Mouse (Mus musculus) liver, embryonic 15.5 days (tissue): ENCODE results near the gene Dedd. TPM values are rescaled to one million over a fixed set of nuclear protein-coding genes. Genes with fewer than 3 reads are reported as not detected.

Experiments
- ATAC-seq: fragments of 200-750 bp; cut with Nextera tagmentation; 2 replicates; pipeline ENCODE4 v1.8.0; 2017; ENCODE audit warnings: moderate number of reproducible peaks, mild to moderate bottlenecking, moderate library complexity; ENCODE audit not compliant: insufficient read depth
- H3K27ac ChIP-seq: fragments of 300-500 bp; sonication (generic); replicated peaks from 2 replicates; pipeline ENCODE4 v1.5.1; 2015; ENCODE audit warnings: mild to moderate bottlenecking, inconsistent platforms
- H3K27me3 ChIP-seq: fragments of 300-500 bp; sonication (generic); 2 replicates; pipeline ENCODE4 v1.6.1; 2015; ENCODE audit warnings: mild to moderate bottlenecking, inconsistent platforms
- H3K36me3 ChIP-seq: fragments of 300-500 bp; sonication (generic); replicated peaks from 2 replicates; pipeline ENCODE4 v1.6.1; 2015; ENCODE audit warnings: moderate library complexity, mild to moderate bottlenecking, inconsistent platforms
- H3K4me1 ChIP-seq: fragments of 300-500 bp; sonication (generic); replicated peaks from 2 replicates; pipeline ENCODE4 v1.6.1; 2015; ENCODE audit warnings: inconsistent platforms
- H3K4me2 ChIP-seq: fragments of 300-500 bp; sonication (generic); 2 replicates; pipeline ENCODE4 v1.6.1; 2015; ENCODE audit warnings: moderate library complexity, mild to moderate bottlenecking, inconsistent platforms
- H3K4me3 ChIP-seq: fragments of 300-500 bp; sonication (generic); replicated peaks from 2 replicates; pipeline ENCODE4 v1.5.1; 2015; ENCODE audit warnings: mild to moderate bottlenecking, inconsistent platforms
- H3K9ac ChIP-seq: fragments of 300-500 bp; sonication (generic); 2 replicates; pipeline ENCODE4 v1.6.1; 2015; ENCODE audit warnings: moderate library complexity, mild to moderate bottlenecking, inconsistent platforms
- H3K9me3 ChIP-seq: fragments of 300-500 bp; sonication (generic); replicated peaks from 2 replicates; pipeline ENCODE4 v1.6.1; 2016; ENCODE audit warnings: inconsistent platforms
- WGBS: fragments of 180-500 bp; shearing (Covaris S2); methylation state at CpG from one replicate; pipeline ENCODE4 v1.1.7; 2015; ENCODE audit warnings: mixed read lengths; ENCODE audit not compliant: insufficient replicate concordance; 5-methylcytosine and 5-hydroxymethylcytosine counted together
- polyA plus RNA-seq: library from polyadenylated mRNA; unstranded; fragments of >200 nt; fragmentation: Nextera tagmentation; extraction: Ambion mirVana; gene quantifications from 2 replicates; pipeline ENCODE4 v1.2.1, GENCODE M21; 2015

Dedd gene
- polyA plus RNA-seq = 18.6 and 20.1 TPM in 2 replicates

DNA sequence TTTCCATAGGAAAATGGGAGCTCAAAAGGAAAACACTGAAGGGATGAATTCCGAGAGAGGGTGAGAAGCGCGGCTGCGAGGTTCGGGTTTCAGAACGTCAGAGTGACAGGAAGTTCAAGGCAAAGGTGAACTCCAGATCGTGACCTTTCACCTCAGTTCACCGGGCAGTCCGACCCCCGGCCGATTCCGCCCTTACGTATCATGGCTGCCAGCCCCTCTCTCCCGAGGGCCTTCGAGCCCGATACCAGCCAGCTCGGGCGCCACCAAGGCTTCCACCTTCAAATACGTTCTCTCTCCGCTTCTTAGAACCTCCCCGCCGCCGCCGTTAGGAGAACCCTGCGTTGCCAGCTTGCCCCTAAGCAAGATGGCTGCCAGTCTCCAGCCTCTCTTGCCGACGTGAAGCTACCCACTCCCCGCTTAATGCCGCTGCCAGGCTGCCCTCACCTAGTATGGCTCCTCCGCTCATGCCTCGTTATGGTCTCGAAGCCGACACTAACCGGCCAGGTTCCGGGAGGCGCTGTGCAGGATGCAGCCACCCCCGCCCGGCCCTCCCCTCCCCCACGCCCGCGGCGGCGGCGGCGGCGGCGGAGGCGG is at the start of gene Dedd:
Dedd (plus strand) TSS at position 307 of the 594 bp plus-strand sequence.
- under 1% methylated on average over 48 of the region's 48 CpGs for WGBS
- H3K36me3 ChIP-seq = peaks cover 6% of the 10 kb centered on the region; the same call in 1 of the 2 replicates
- H3K4me2 ChIP-seq = peak within 1 kb of the TSS; percentile 78
- H3K27me3 ChIP-seq = no peaks in the 10 kb centered on the region
- H3K9me3 ChIP-seq = no peaks in the 10 kb centered on the region
- H3K4me1 ChIP-seq = peaks cover 48% of the 10 kb centered on the region
- ATAC-seq = peak; percentile 84
- peak within 1 kb of the TSS; percentile 85 for H3K9ac ChIP-seq
- peak within 1 kb of the TSS; percentile 93 for H3K4me3 ChIP-seq
- peak within 1 kb of the TSS; percentile 98 for H3K27ac ChIP-seq

DNA sequence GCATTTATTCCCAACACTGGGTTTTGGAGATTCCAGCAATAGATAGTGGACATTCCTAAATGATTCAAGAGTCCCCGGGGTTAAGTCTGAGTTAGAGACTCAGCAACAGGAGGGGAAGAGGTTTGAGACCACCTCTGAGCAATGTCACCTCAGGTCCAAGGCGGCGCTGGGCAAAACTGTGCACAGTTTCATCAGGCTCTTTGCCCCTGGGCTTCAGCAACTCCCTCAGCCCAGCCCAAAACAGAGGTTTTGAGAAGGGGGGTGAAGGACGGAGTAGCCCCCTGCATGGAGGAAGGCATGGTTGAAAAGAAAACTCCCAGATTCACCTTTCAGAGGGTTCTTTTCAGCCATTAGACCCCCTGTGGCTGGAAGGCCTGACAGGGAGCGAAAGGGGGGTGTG is 49.2 kb upstream of the Dedd start:
- Histone ChIP-seq H3K4me3 (peak overlapping the region; percentile 73), H3K36me3 (peaks cover 81% of the 10 kb centered on the region), H3K4me1 (peaks cover 77% of the 10 kb centered on the region), H3K9me3 (no peaks in the 10 kb centered on the region), H3K9ac (peak overlapping the region; percentile 90), H3K4me2 (peak overlapping the region; percentile 81), H3K27me3 (no peaks in the 10 kb centered on the region), H3K27ac (peak overlapping the region; percentile 98)
- ATAC-seq = no peak
- WGBS = 55% methylated on average over 5 of the region's 5 CpGs

DNA sequence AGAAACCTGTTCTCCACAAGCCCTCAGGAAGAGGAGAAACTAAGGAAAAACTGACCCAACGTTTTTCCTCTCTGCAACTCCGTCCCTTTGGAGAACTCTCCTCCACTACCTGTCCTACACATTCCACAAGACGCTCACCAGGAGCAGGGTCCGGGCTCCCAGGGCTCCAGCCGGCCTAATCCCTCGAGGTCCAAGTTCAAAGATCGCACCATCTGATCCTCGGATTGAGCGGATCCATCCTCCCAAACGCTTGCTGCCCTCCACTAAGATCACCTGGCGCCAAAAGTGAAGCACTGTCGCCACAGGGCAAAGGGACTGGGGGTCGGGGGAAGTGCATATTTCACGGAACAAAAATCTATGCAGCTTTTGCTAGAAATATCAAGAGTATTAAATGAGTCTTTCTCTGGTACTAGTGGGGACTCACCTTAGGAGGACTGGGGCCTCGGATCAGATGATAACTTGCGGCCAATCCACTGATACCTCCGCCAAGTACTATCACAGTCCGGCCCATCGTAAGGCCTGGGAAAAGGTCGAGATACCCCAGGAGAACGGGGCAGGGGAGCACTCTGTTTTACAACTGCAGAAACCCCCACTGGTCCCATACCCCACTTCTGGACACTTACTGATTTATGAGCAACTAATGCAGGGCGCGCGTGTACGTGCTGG is 48.6 kb upstream of the Dedd start:
- Histone ChIP-seq H3K9ac (peak overlapping the region; percentile 90), H3K27me3 (no peaks in the 10 kb centered on the region), H3K36me3 (peaks cover 81% of the 10 kb centered on the region), H3K27ac (peak overlapping the region; percentile 98), H3K4me1 (peaks cover 77% of the 10 kb centered on the region), H3K4me3 (peak overlapping the region; percentile 73), H3K4me2 (peak overlapping the region; percentile 81), H3K9me3 (no peaks in the 10 kb centered on the region)
- WGBS = 2% methylated on average over 25 of the region's 25 CpGs
- peak; percentile 50 for ATAC-seq

DNA sequence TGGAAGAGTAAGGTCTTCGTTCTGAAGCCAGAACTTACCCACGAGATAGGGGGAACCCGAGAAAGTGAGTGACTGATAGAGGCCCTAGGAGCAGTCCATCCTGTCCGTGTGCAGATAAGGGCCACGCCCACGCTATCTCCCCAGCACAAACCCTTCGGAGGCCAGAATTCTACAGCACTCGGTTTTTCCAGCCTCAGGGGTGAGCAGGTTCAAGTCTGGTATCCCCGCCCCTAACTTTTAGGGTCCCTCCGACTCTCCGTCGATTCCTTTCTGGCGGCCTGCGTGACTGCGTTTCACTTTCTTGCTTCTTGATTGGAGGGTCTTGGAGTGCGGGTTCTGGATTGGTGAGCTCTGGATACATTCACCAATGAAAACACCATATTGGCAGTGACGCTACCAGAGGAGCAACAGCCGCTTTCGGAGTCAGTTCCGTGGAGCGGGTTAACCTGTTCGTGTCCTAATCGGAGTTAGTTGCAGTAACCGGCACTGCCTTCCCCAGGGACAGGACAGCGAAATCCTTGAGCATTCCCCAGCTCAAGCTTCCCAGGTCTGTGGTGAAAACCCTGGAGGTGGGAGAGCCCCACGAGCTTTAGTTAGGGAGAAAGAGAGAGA is 47.9 kb upstream of the Dedd start, which contains the start of gene Ppox:
Ppox (minus strand) TSS at position 271 of the 612 bp plus-strand sequence.
- ATAC-seq = peak; percentile 93
- under 1% methylated on average over 26 of the region's 26 CpGs for WGBS
- Histone ChIP-seq H3K4me2 (peak within 1 kb of the TSS; percentile 81), H3K27ac (peak within 1 kb of the TSS; percentile 98), H3K4me3 (peak within 1 kb of the TSS; percentile 73), H3K9ac (peak within 1 kb of the TSS; percentile 90), H3K4me1 (peaks cover 79% of the 10 kb centered on the region), H3K9me3 (no peaks in the 10 kb centered on the region), H3K27me3 (no peaks in the 10 kb centered on the region), H3K36me3 (peaks cover 79% of the 10 kb centered on the region)

DNA sequence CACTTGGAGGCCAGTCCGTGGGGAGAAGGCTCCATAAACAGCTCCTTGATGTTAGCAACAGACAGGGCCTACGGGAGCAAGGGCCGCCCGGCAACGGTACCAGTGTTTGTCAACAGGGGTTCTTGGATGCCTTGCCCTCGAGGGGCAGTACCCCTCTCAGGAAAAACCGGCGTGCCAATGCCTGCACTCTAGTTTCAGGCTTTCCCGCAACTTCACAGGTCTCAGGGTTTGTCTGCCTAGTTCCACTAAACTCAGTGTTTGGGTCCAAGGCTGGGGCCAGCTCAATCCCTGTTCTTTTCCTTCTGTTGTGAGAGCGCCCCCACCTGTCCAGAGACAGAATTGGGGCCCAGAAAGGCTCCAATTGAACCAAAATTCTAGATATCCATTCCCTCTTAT is 47.4 kb upstream of the Dedd start:
- Histone ChIP-seq H3K27me3 (no peaks in the 10 kb centered on the region), H3K27ac (peak overlapping the region; percentile 98), H3K4me3 (peak overlapping the region; percentile 73), H3K4me2 (peak overlapping the region; percentile 81), H3K9me3 (no peaks in the 10 kb centered on the region), H3K9ac (peak overlapping the region; percentile 90), H3K36me3 (peaks cover 79% of the 10 kb centered on the region), H3K4me1 (peaks cover 79% of the 10 kb centered on the region)
- peak; percentile 43 for ATAC-seq
- WGBS = under 1% methylated on average over 10 of the region's 10 CpGs

DNA sequence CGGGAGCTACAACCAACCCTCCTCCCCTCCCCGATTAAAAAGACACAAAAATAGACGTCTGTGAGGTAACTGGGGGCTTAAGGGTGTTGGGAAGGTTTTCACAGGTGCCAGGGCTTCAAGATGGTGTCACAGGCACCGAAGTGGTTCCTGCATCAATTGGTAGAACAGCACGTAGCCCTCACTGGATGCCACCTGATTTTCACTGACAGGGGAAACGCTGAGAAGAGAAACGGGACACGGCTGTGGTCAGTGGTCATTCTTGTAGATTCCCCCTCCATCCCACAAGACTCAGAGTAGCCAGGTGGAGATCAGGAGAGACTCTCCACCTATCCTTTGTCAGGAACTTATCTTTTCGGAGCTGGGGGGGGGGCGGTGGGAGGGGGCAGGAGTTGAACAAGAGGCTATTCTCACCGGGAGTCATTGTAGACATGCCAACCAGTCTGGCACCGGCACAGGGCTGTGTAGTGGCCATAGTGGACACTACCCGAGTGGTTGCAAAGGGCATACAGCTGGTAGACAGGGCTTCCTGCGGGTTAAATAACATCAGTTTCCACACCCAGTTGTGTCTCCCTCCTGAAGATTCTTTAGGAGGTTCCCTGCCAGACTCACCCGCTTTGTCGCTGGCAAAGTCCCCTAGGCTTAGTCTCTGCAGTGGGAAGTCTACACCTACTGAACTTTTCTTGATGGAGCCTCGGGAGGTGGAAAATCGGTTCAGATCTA is 46.7 kb upstream of the Dedd start:
- ATAC-seq = no peak
- no peaks in the 10 kb centered on the region for H3K9me3 ChIP-seq
- 65% methylated on average over 18 of the region's 18 CpGs for WGBS
- H3K27me3 ChIP-seq = no peaks in the 10 kb centered on the region
- peaks cover 74% of the 10 kb centered on the region for H3K36me3 ChIP-seq
- H3K4me2 ChIP-seq = peak overlapping the region; percentile 81
- H3K4me3 ChIP-seq = peak overlapping the region; percentile 73
- peaks cover 80% of the 10 kb centered on the region for H3K4me1 ChIP-seq
- peak overlapping the region; percentile 98 for H3K27ac ChIP-seq
- H3K9ac ChIP-seq = peak overlapping the region; percentile 90

DNA sequence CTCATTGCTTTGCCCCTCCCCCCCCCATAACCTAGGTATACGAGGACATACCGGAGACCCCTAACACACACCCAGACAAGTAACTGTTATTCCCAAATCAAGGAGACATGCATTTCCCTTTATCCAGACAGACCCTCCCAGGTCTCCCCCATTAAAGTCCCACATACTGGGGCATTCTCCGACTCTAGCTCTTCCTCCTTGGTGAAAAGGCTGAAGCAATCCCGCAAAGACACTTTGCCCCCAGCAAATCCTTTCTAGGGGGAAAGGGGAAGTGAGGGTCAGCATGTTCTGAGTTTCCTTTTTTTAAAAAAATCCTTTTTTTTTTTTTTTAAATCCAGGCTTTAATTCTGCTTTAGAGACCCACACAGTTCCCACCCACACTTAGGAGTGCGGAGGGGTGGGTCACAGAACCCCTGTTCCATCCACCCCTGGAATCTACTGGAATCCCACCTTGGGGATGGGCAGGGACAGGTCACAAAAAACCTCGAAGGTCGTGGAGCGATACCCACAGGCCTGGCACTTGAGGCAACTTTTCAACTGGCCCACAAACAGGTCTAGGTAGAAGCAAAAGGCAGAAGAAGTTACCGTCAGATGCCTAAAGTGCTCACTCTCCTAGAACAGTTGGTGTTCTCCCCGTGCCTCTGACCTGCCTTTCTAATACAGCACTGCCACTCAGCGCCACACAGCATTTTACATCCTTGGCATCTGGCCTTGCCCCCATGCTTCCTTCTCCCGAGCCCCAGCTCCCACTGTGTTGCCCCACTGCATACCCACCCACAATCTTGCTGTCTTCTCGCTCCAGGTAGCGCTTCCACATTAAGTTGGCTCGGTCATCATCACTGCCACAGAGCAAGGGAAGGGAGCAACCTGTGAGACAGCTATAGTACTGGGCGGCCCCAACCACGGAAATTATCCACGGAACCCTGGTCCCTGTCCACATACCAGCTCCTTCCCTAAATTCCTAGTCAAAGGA is 45.5 kb upstream of the Dedd start:
- no peaks in the 10 kb centered on the region for H3K27me3 ChIP-seq
- H3K4me3 ChIP-seq = peak overlapping the region; percentile 73
- ATAC-seq = no peak
- peaks cover 76% of the 10 kb centered on the region for H3K4me1 ChIP-seq
- H3K9me3 ChIP-seq = no peaks in the 10 kb centered on the region
- 80% methylated on average over 18 of the region's 18 CpGs for WGBS
- H3K36me3 ChIP-seq = peaks cover 62% of the 10 kb centered on the region
- H3K4me2 ChIP-seq = peak overlapping the region; percentile 81
- no peak overlapping the region for H3K9ac ChIP-seq
- H3K27ac ChIP-seq = peak overlapping the region; percentile 98; the same call in 1 of the 2 replicates

DNA sequence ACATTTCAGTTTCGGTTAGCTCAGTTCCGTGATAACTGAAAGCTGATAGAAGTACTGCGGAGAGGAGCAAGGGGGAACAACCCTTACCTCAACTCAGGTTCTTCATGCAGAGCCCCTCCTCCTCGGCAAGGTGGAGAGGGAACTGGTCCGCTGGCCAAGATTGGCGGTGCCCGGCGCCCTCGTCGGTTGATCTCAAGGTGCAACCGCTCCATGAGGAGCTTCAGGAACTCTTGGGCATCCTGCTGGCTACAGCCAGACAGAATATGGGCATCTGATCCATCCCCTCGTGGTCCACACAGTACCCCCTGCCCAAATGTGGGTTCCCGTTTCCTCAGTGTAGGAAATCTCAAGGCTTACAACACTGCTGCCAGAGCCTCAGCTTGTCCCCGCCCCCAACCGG is 44.5 kb upstream of the Dedd start:
- no peak overlapping the region for H3K4me3 ChIP-seq
- ATAC-seq = no peak
- peaks cover 62% of the 10 kb centered on the region for H3K36me3 ChIP-seq
- no peak overlapping the region for H3K4me2 ChIP-seq
- H3K9me3 ChIP-seq = no peaks in the 10 kb centered on the region
- no peak overlapping the region for H3K9ac ChIP-seq
- H3K27ac ChIP-seq = no peak overlapping the region
- 87% methylated on average over 15 of the region's 15 CpGs for WGBS
- no peaks in the 10 kb centered on the region for H3K27me3 ChIP-seq
- H3K4me1 ChIP-seq = peaks cover 72% of the 10 kb centered on the region

DNA sequence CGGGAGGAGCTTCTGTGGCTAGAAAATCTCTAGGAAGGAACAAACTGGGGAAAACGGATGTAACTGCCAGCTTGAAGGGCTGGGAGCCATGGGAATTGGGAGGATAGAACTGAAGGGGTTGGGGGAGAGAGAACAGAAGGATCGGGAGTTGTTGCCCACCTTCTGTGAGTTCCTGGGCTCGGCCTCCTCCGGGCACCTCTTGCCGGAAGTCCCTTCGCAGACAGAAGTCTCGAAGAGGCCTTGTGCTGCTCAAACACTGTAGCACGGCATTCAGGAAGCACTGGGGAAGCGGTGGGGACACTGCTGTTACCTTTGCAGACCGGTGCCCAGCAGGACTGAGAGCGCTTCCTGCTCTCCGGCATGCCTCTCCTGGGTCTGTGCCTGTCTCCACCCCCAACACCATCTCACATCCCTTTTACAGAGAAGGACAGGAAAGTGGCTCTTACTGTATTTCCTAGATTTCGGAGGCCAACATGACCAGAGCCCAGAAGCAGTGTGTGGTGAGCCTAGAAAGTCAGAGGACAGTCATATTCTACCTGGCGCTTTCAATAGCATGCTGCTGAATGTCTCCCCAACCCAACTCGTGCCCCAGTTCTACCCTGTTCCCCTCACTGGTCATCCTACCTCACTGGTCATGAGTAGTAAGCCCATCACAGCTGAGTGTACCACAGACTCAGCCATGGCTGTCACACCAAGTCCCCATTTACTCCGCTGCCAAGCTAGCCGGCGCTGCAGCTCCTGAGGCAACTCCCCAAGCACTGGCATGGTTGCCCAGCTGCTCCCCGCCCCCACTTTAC is 43.7 kb upstream of the Dedd start:
- Histone ChIP-seq H3K27ac (peak overlapping the region; percentile 29; the same call in 1 of the 2 replicates), H3K9ac (no peak overlapping the region), H3K9me3 (no peaks in the 10 kb centered on the region), H3K36me3 (peaks cover 63% of the 10 kb centered on the region), H3K27me3 (no peaks in the 10 kb centered on the region), H3K4me1 (peaks cover 65% of the 10 kb centered on the region), H3K4me2 (no peak overlapping the region), H3K4me3 (no peak overlapping the region; the same call in 1 of the 2 replicates)
- WGBS = 83% methylated on average over 20 of the region's 20 CpGs
- ATAC-seq = no peak
